Mouse (Mus musculus): Measurements from ENCODE around the gene Gfra4.

GRCm38 (mm10) chr2:131036343-131036742 is 6.5 kb downstream of the Gfra4 start:
- no peak for TF ChIP-seq CTCF (IDR thresholded peaks at IDR 0.05; ENCODE audit: low read depth)
- TF ChIP-seq EP300 (IDR thresholded peaks at IDR 0.05; ENCODE audit: low read depth): no peak

All from liver, embryonic 14.5 days (tissue).